Mouse (Mus musculus) intestine, postnatal 0 days (tissue): ENCODE results near the gene Thsd1. TPM values are rescaled to one million over a fixed set of nuclear protein-coding genes. Genes with fewer than 3 reads are reported as not detected.

Source experiments
- ATAC-seq: fragments of 200-750 bp; cut with Nextera tagmentation; 2 replicates; pipeline ENCODE4 v1.8.0; 2017; ENCODE audit warnings: mild to moderate bottlenecking, moderate TSS enrichment, moderate library complexity
- H3K27ac ChIP-seq: fragments of 300-500 bp; sonication (generic); 2 replicates; pipeline ENCODE4 v1.5.1; 2014; ENCODE audit warnings: mild to moderate bottlenecking, low read depth, low read length, moderate library complexity
- H3K27me3 ChIP-seq: fragments of 300-500 bp; sonication (generic); replicated peaks from 2 replicates; pipeline ENCODE4 v1.6.1; 2014; ENCODE audit warnings: low read length, mixed read lengths; ENCODE audit not compliant: control insufficient read depth, insufficient read depth
- H3K36me3 ChIP-seq: fragments of 300-500 bp; sonication (generic); 2 replicates; pipeline ENCODE4 v1.6.1; 2014; ENCODE audit warnings: mild to moderate bottlenecking, moderate library complexity; ENCODE audit not compliant: control insufficient read depth, insufficient read depth
- H3K4me1 ChIP-seq: fragments of 300-500 bp; sonication (generic); replicated peaks from 2 replicates; pipeline ENCODE4 v1.6.1; 2014; ENCODE audit warnings: antibody characterized with exemption, low read length, mixed read lengths; ENCODE audit not compliant: control insufficient read depth, insufficient read depth
- H3K4me2 ChIP-seq: fragments of 300-500 bp; sonication (generic); replicated peaks from 2 replicates; pipeline ENCODE4 v1.6.1; 2014; ENCODE audit warnings: low read depth, mild to moderate bottlenecking, moderate library complexity
- H3K4me3 ChIP-seq: fragments of 300-500 bp; sonication (generic); 2 replicates; pipeline ENCODE4 v1.5.1; 2014; ENCODE audit warnings: low read depth, low read length
- H3K9ac ChIP-seq: fragments of 300-500 bp; sonication (generic); 2 replicates; pipeline ENCODE4 v1.6.1; 2014; ENCODE audit warnings: mild to moderate bottlenecking, low read depth, low read length
- H3K9me3 ChIP-seq: fragments of 300-500 bp; sonication (generic); 2 replicates; pipeline ENCODE4 v1.6.1; 2016; ENCODE audit warnings: mixed run types; ENCODE audit not compliant: control insufficient read depth
- CTCF ChIP-seq: sonication (generic); IDR thresholded peaks from 2 replicates; pipeline ENCODE4 v1.5.1; 2016; ENCODE audit warnings: low read depth, mild to moderate bottlenecking, control low read depth, antibody characterized with exemption, moderate library complexity
- WGBS: fragments of 180-500 bp; shearing (Covaris S2); extraction: QIAGEN DNeasy Blood & Tissue Kit; methylation state at CpG from one replicate; pipeline ENCODE4 v1.1.7; 2014; 5-methylcytosine and 5-hydroxymethylcytosine counted together
- polyA plus RNA-seq: library from polyadenylated mRNA; unstranded; fragments of >200 nt; fragmentation: Nextera tagmentation; extraction: Ambion mirVana; gene quantifications from 2 replicates; pipeline ENCODE4 v1.2.1, GENCODE M21; 2015

The Thsd1 gene
- polyA plus RNA-seq, 1 experiment from 2014 or later: 2.6 TPM

DNA sequence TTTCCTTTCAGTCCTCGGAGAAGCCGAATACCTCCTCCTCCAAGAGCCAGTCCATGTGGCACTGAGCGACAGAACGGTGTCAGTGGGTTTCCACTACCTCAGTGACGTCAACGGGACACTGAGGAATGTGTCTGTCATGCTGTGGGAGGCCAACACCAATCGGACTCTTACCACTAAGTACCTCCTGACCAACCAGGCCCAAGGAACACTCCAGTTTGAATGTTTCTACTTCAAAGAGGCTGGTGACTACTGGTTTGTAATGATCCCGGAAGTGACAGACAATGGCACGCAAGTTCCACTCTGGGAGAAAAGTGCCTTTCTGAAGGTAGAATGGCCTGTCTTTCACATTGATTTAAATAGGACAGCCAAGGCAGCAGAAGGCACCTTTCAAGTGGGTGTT, 15.9 kb downstream of the Thsd1 start:
- Histone ChIP-seq H3K4me3 (no peak overlapping the region), H3K36me3 (no peaks in the 10 kb centered on the region), H3K4me1 (no peaks in the 10 kb centered on the region), H3K9me3 (no peaks in the 10 kb centered on the region), H3K27ac (no peak overlapping the region), H3K9ac (no peak overlapping the region), H3K4me2 (no peak overlapping the region), H3K27me3 (no peaks in the 10 kb centered on the region)
- no peak for TF ChIP-seq CTCF
- no peak for ATAC-seq
- WGBS: 94% methylated on average over 9 of the region's 9 CpGs

DNA sequence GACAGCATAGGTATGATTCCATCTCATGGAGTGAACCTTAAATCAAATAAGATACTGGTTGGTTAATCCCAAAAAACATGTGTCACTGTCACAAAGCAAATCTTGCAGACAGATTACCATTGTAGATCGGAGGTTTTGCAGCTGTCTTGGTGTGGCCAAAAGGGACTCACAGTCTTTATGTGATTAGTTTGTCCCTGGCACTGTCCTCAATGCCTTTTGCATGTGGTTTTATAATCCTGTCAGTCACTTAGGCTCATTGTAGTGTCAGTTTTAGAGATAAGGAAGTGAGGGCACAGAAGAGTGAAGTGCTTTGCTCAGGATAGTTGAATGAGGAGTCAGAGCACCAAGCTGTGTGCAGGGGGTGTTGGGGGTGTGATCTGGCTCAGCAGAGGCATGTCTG, 18.6 kb downstream of the Thsd1 start:
- Histone ChIP-seq H3K4me2 (no peak overlapping the region), H3K9me3 (no peaks in the 10 kb centered on the region), H3K27me3 (no peaks in the 10 kb centered on the region)

DNA sequence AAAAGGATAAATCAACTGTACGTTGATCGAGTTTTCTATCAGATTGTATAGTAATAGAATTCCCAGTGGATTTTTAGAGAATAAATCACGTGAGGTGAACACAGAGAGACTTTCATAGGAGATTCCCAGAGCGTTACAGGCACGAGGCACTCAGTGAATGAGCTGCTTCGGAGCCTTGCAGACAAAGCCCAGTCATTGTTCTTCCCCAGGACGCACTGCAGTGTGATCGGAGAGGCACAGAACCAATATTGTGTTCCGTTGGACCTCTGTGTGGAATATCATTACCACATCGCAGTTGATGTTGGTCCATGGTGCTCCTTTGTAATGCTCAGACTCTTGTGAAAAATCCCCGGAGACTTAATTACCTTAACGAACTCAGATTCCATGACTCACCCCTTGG, 20.8 kb downstream of the Thsd1 start:
- Histone ChIP-seq H3K27ac (no peak overlapping the region), H3K4me3 (no peak overlapping the region), H3K9me3 (no peaks in the 10 kb centered on the region), H3K36me3 (no peaks in the 10 kb centered on the region), H3K27me3 (no peaks in the 10 kb centered on the region), H3K4me2 (no peak overlapping the region), H3K4me1 (no peaks in the 10 kb centered on the region), H3K9ac (no peak overlapping the region)
- no peak for TF ChIP-seq CTCF
- 89% methylated on average over 12 of the region's 12 CpGs for WGBS
- ATAC-seq: no peak

More for the DNA sequence above, 18.6 kb downstream of the Thsd1 start:
- no peak for ATAC-seq
- Histone ChIP-seq H3K9ac (no peak overlapping the region), H3K36me3 (no peaks in the 10 kb centered on the region), H3K4me1 (no peaks in the 10 kb centered on the region), H3K27ac (no peak overlapping the region), H3K4me3 (no peak overlapping the region)
- TF ChIP-seq CTCF: no peak
- WGBS: 35% methylated on average over 1 of the region's 1 CpGs

DNA sequence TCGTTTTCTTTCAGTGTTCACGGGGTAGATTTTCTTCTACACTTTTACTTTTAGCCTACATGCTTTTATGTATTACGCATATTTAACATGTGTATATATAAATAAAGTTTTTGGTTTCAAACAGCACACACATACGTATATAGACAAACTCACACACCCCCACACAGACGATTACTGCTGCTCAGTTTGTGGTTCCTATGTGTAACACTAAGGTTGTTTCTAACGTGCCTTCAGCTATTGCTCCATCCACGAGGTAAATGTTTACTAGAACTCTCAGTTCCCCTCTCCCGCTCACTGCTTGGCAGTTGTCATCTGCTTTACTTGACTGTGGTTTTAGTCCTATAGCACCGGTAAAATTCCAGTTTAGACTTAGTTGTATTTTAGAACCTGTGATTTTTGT, 22.0 kb downstream of the Thsd1 start:
- H3K9me3 ChIP-seq: no peaks in the 10 kb centered on the region; the same call in 1 of the 2 replicates
- no peaks in the 10 kb centered on the region for H3K27me3 ChIP-seq
- H3K27ac ChIP-seq: no peak overlapping the region
- no peak for ATAC-seq
- no peak overlapping the region for H3K4me3 ChIP-seq
- no peak overlapping the region for H3K9ac ChIP-seq
- no peaks in the 10 kb centered on the region for H3K36me3 ChIP-seq
- no peaks in the 10 kb centered on the region for H3K4me1 ChIP-seq
- no peak for TF ChIP-seq CTCF
- H3K4me2 ChIP-seq: no peak overlapping the region
- WGBS: 66% methylated on average over 9 of the region's 9 CpGs

DNA sequence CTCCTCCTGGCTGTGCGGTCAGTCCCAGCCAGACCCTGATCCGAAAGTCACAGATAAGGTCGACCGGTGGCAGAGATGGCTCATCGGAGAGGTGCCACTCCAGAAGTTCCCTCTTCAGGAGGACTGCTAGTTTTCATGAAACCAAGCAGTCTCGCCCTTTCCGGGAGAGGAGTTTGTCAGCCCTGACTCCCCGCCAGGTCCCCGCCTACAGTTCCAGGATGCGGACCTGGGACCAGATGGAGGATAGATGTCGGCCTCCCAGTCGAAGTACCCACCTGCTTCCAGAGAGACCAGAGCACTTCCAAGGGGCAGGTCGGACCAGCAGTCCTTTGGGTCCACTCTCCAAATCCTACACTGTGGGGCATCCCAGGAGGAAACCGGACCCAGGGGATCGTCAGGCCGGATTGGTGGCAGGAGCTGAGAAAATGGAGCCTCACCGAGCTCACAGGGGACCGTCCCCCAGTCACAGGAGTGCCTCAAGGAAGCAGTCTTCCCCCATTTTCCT, 31.9 kb downstream of the Thsd1 start:
- ATAC-seq: no peak
- no peaks in the 10 kb centered on the region for H3K4me1 ChIP-seq
- no peak for TF ChIP-seq CTCF
- no peaks in the 10 kb centered on the region for H3K36me3 ChIP-seq
- H3K27me3 ChIP-seq: no peaks in the 10 kb centered on the region
- no peaks in the 10 kb centered on the region; the same call in 1 of the 2 replicates for H3K9me3 ChIP-seq
- no peak overlapping the region for H3K4me3 ChIP-seq
- 85% methylated on average over 18 of the region's 18 CpGs for WGBS
- no peak overlapping the region for H3K9ac ChIP-seq
- H3K27ac ChIP-seq: no peak overlapping the region
- no peak overlapping the region for H3K4me2 ChIP-seq

GRCm38 (mm10) chr8:22259531-22259930, 32.4 kb downstream of the Thsd1 start:
- no peak for ATAC-seq
- no peak for TF ChIP-seq CTCF
- Histone ChIP-seq H3K9ac (no peak overlapping the region), H3K4me2 (no peak overlapping the region), H3K4me3 (no peak overlapping the region), H3K36me3 (no peaks in the 10 kb centered on the region), H3K27ac (no peak overlapping the region), H3K27me3 (no peaks in the 10 kb centered on the region), H3K4me1 (no peaks in the 10 kb centered on the region), H3K9me3 (no peaks in the 10 kb centered on the region)
- 80% methylated on average over 12 of the region's 12 CpGs for WGBS

DNA sequence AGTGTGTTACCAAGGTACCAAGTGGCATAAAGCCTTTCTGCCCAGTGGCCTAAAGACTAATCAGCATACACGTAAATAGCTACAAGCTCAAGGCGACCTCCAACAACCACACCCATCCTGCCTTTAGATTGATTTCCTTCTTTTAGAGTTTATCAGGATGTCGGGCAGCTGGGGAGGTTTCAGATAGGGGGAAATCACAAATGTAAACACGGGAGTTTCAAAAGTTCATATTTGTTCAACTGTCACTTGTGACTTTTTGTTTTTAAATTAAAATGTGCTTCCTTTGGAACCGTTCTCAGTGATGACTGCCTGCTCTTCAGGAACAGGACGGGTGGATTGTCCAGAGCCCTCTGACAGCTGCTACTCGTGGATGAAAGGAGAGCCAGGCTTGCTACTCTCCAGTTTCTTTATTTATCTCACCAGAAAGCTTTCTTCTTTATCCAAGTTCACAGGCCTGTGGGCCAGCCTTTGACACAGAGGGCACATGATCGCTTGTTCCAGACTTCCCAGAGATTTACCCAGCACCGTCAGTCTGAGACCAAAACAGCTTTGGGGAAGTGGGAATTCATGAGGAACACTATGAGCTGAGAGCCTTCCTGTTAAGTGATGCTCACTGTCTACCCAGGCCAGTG, 33.1 kb downstream of the Thsd1 start:
- no peaks in the 10 kb centered on the region for H3K9me3 ChIP-seq
- no peak for ATAC-seq
- no peak overlapping the region for H3K4me3 ChIP-seq
- no peaks in the 10 kb centered on the region for H3K36me3 ChIP-seq
- H3K27ac ChIP-seq: no peak overlapping the region
- H3K4me1 ChIP-seq: no peaks in the 10 kb centered on the region
- no peaks in the 10 kb centered on the region for H3K27me3 ChIP-seq
- 12% methylated on average over 9 of the region's 9 CpGs for WGBS
- H3K4me2 ChIP-seq: no peak overlapping the region; the same call in 1 of the 2 replicates
- no peak for TF ChIP-seq CTCF
- H3K9ac ChIP-seq: no peak overlapping the region
